Mouse (Mus musculus) thymus, adult 2 months (tissue): Measurements from ENCODE around the gene 1700029P11Rik. TPM values are rescaled to one million over a fixed set of nuclear protein-coding genes. Genes with fewer than 3 reads are reported as not detected.
A peak's percentile ranks its signal among the peaks of the same experiment; 100 is the strongest.

Experiments
- DNase-seq: peaks from one replicate; pipeline ENCODE4 v3.0.0; 2021
- H3K27ac ChIP-seq: fragments of 200-500 bp; 2 replicates; pipeline ENCODE4 v1.5.1; 2012; ENCODE audit warnings: low read length, control low read depth; ENCODE audit not compliant: control insufficient read depth, insufficient read depth
- H3K27me3 ChIP-seq: fragments of 200-500 bp; 2 replicates; pipeline ENCODE4 v1.6.1; 2012; ENCODE audit warnings: mild to moderate bottlenecking, low read length, moderate library complexity, mixed read lengths; ENCODE audit not compliant: control insufficient read depth, insufficient read depth
- H3K36me3 ChIP-seq: fragments of 200-500 bp; 2 replicates; pipeline ENCODE4 v1.6.1; 2012; ENCODE audit warnings: mild to moderate bottlenecking, low read length, moderate library complexity; ENCODE audit not compliant: control insufficient read depth, insufficient read depth
- H3K4me1 ChIP-seq: fragments of 200-500 bp; replicated peaks from 2 replicates; pipeline ENCODE4 v1.6.1; 2012; ENCODE audit warnings: low read length; ENCODE audit not compliant: control insufficient read depth, insufficient read depth
- H3K4me3 ChIP-seq: fragments of 200-500 bp; 2 replicates; pipeline ENCODE4 v1.5.1; 2012; ENCODE audit warnings: mild to moderate bottlenecking, low read length, control low read depth, moderate library complexity; ENCODE audit not compliant: control insufficient read depth, insufficient read depth
- CTCF ChIP-seq: fragments of 200-500 bp; IDR thresholded peaks from 2 replicates; pipeline ENCODE4 v1.5.1; 2012; ENCODE audit warnings: mild to moderate bottlenecking, control low read depth, low read length, moderate library complexity, borderline replicate concordance; ENCODE audit not compliant: control insufficient read depth, poor library complexity, insufficient read depth; ENCODE audit errors: extremely low read depth
- POLR2A ChIP-seq: fragments of 200-500 bp; IDR thresholded peaks from 2 replicates; pipeline ENCODE4 v1.6.1; 2012; ENCODE audit warnings: mild to moderate bottlenecking, low read length, control low read depth, moderate library complexity; ENCODE audit not compliant: control insufficient read depth, poor library complexity, insufficient read depth; ENCODE audit errors: extremely low read depth
- WGBS: fragments of 180-500 bp; shearing (Covaris S2); methylation state at CpG from one replicate; pipeline ENCODE4 v1.1.7; 2018; 5-methylcytosine and 5-hydroxymethylcytosine counted together
- polyA plus RNA-seq: library from polyadenylated mRNA; depleted of rRNA; stranded (reverse); fragments of >200 nt; gene quantifications from 2 replicates; pipeline ENCODE4 v1.2.3, GENCODE M21; 2012; rRNA removed

Gene 1700029P11Rik
- polyA plus RNA-seq, 1 experiment: not detected

GRCm38 (mm10) chr15:82019288-82019687 lies 38.9 kb downstream of the 1700029P11Rik start:
- Histone ChIP-seq H3K36me3 (peaks cover 21% of the 10 kb centered on the region), H3K4me3 (no peak overlapping the region), H3K4me1 (peaks cover 21% of the 10 kb centered on the region), H3K27ac (peak overlapping the region; percentile 14; the same call in 1 of the 2 replicates), H3K27me3 (no peaks in the 10 kb centered on the region)
- DNase-seq: no peak
- 57% methylated on average over 3 of the region's 3 CpGs for WGBS
- TF ChIP-seq POLR2A (no peak), CTCF (no peak)

- TF ChIP-seq CTCF (no peak), POLR2A (peak; percentile 39; the same call in 1 of the 2 replicates)
- peaks cover 47% of the 10 kb centered on the region for H3K36me3 ChIP-seq
- 25% methylated on average over 13 of the region's 13 CpGs for WGBS
- peak overlapping the region; percentile 90 for H3K27ac ChIP-seq
- H3K4me3 ChIP-seq: peak overlapping the region; percentile 51
- H3K27me3 ChIP-seq: no peaks in the 10 kb centered on the region
- DNase-seq: no peak
- peaks cover 37% of the 10 kb centered on the region for H3K4me1 ChIP-seq
These were observed 42.3 kb downstream of the 1700029P11Rik start for GRCm38 (mm10) chr15:82022535-82023088.

GRCm38 (mm10) chr15:82023965-82024635 lies 43.8 kb downstream of the 1700029P11Rik start:
- TF ChIP-seq CTCF: no peak
- TF ChIP-seq POLR2A: no peak
- Histone ChIP-seq H3K36me3 (peaks cover 56% of the 10 kb centered on the region), H3K27me3 (no peaks in the 10 kb centered on the region), H3K4me1 (peaks cover 42% of the 10 kb centered on the region), H3K4me3 (peak overlapping the region; percentile 27; the same call in 1 of the 2 replicates), H3K27ac (peak overlapping the region; percentile 90)
- DNase-seq: peak; percentile 52
- WGBS: 31% methylated on average over 6 of the region's 6 CpGs

- H3K27ac ChIP-seq: peak overlapping the region; percentile 93
- H3K4me3 ChIP-seq: no peak overlapping the region; the same call in 1 of the 2 replicates
- WGBS: 15% methylated on average over 7 of the region's 7 CpGs
- no peaks in the 10 kb centered on the region for H3K27me3 ChIP-seq
- peaks cover 77% of the 10 kb centered on the region for H3K36me3 ChIP-seq
- peak; percentile 58 for DNase-seq
- TF ChIP-seq POLR2A (no peak), CTCF (no peak)
- peaks cover 63% of the 10 kb centered on the region for H3K4me1 ChIP-seq
These were observed 46.9 kb downstream of the 1700029P11Rik start for GRCm38 (mm10) chr15:82027276-82027675.

GRCm38 (mm10) chr15:82027726-82028125 lies 47.4 kb downstream of the 1700029P11Rik start:
- TF ChIP-seq POLR2A: no peak
- Histone ChIP-seq H3K27me3 (no peaks in the 10 kb centered on the region), H3K4me3 (no peak overlapping the region; the same call in 1 of the 2 replicates), H3K36me3 (peaks cover 78% of the 10 kb centered on the region), H3K4me1 (peaks cover 61% of the 10 kb centered on the region), H3K27ac (peak overlapping the region; percentile 100)
- DNase-seq: peak; percentile 81
- WGBS: 4% methylated on average over 7 of the region's 7 CpGs

Other genes starting within 250 kb of the 1700029P11Rik start
- 42.3 and 49.5 TPM in 2 replicates for gene Zc3h7b, start 235.5 kb upstream of the 1700029P11Rik start, polyA plus RNA-seq
- 73.9 and 82.0 TPM in 2 replicates for gene Rangap1, start 235.0 kb upstream of the 1700029P11Rik start, polyA plus RNA-seq
- 29.3 and 34.6 TPM in 2 replicates for gene Tef, start 178.1 kb upstream of the 1700029P11Rik start, polyA plus RNA-seq
- 64.6 and 76.1 TPM in 2 replicates for gene Tob2, start 121.7 kb upstream of the 1700029P11Rik start, polyA plus RNA-seq
- gene Phf5a, start 108.6 kb upstream of the 1700029P11Rik start, polyA plus RNA-seq: 71.7 and 87.9 TPM in 2 replicates
- 342 and 377 TPM in 2 replicates for gene Aco2, start 108.2 kb upstream of the 1700029P11Rik start, polyA plus RNA-seq
- 16.7 and 17.5 TPM in 2 replicates for gene Polr3h, start 54.3 kb upstream of the 1700029P11Rik start, polyA plus RNA-seq
- gene Csdc2, start 43.8 kb upstream of the 1700029P11Rik start, polyA plus RNA-seq: 1.9 and 6.8 TPM in 2 replicates
- 64.1 and 68.7 TPM in 2 replicates for gene Pmm1, start 19.6 kb upstream of the 1700029P11Rik start, polyA plus RNA-seq
- 183 and 225 TPM in 2 replicates for gene Xrcc6, start 7.3 kb downstream of the 1700029P11Rik start, polyA plus RNA-seq
- 199 and 252 TPM in 2 replicates for gene Desi1, start 53.3 kb downstream of the 1700029P11Rik start, polyA plus RNA-seq
- gene Snu13, start 67.1 kb downstream of the 1700029P11Rik start, polyA plus RNA-seq: 122 and 134 TPM in 2 replicates
- gene 4930407I10Rik, start 78.6 kb downstream of the 1700029P11Rik start, polyA plus RNA-seq: 0.04 TPM in 1 of 2 replicates, not detected in the other
- 0.08 and 0.11 TPM in 2 replicates for gene Mei1, start 89.5 kb downstream of the 1700029P11Rik start, polyA plus RNA-seq
- gene Ccdc134, start 147.4 kb downstream of the 1700029P11Rik start, polyA plus RNA-seq: 33.1 and 39.4 TPM in 2 replicates
- 410 and 478 TPM in 2 replicates for gene Srebf2, start 166.6 kb downstream of the 1700029P11Rik start, polyA plus RNA-seq
- gene Shisa8, start 232.3 kb downstream of the 1700029P11Rik start, polyA plus RNA-seq: 0.93 and 1.1 TPM in 2 replicates
- gene Tnfrsf13c, start 243.8 kb downstream of the 1700029P11Rik start, polyA plus RNA-seq: 4.3 and 7.0 TPM in 2 replicates